Mouse (Mus musculus) heart, adult 9 months (tissue): ENCODE results near the gene Gm11172.

Experiments
- DNase-seq, 2 experiments: peaks; one replicate each; pipeline ENCODE4 v3.0.0; 2022; ENCODE audit warnings: low spot score in 2 of 2

The Gm11172 gene

DNA sequence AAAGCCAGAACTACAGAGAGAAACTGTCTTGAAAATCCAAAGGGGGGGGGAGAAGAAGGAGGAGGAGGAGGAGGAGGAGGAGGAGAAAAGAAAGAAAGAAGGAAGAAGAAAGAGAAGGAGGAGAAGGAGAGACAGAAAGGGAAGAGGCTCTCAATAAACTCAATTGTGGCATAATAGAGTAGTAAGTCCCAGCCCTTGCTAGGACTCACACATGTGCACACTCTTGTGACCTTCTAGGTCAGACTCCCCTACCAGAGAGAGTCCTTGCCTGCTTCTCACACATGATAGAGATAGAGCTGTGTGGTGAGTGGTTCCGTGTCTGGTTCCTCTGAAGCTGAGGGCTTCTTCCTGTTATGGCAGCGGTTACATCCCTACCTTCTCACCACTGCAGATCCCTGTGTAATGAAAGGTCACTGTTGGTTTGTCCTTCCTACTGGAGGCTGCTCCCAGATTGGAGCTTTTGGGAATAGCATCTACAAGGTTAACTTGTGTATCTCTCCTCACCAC lies at the start of gene Gm11172:
TSS of gene Gm11172 (plus strand) at position 51 of the 507 bp plus-strand sequence.
- no peak for DNase-seq

DNA sequence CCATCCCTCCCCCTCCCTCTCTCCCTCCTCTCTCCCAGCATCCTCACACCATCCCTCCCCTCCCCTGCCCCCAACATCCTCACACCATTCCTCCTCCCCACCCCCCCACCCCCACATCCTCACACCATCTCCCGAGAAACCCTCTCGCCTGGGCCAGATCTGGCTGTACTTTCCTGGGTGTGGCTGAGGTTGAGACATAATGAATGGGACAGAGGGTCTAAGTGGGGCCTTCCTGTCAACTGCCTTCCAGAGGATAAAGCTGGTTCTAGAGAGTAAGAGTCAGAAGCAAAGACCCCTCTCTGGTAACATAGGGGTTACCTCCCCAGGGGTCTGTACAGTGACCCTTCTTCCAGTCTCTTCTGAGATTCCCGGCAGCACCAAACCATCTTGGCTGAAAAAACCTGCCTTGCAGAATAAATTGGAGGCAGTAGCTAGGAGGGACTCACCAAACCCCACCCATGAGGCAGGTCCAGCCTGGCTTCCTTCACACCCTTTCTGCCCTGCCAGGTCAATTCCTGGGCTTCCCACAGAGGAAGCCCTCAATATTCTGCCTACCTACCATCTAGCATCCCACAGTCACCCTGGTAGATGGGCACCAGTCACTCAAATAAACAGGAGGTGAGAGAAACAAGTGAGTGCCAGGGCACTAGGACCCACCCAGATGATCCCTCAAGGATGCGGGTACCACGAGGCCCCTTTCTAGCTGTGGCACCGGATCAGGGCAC lies 49.0 kb upstream of the Gm11172 start:
- DNase-seq, result no peak

DNA sequence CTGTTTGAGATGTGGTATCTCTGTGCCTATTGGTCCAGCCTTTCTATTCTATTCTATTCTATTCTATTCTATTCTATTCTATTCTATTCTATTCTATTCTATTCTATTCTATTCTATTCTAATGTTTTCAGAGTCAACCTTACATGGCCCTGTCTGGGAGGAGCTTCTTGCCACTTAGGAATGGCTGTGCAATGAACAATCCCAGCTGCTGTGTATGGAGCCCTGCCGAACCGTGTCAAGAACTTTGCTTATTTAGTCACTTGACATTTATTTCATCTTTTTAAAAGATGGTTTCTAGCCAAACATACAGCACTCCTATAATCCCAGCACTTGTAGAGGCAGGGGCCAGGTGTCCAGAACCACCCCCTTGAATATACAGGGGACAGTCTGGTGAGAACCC lies 48.4 kb upstream of the Gm11172 start:
- peak in 1 of 2 experiments; percentile 33 for DNase-seq

DNA sequence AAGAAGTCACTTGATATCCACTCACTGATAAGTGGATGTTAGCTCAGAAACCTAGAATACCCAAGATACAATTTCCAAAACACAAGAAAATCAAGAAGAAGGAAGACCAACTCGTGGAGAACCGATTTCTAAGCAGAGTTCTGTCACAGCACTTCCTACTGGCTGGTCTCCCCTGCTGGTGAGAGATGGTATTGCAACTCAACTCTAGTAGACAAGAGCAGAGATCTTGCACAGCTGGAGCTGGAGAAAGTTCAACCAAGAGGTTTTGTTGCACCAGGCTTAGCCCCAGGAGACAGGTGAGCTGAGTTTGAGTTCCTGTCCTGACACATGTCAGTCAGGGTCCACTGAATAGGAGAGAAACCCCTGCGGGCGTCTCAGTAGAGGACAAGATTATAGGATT lies 45.6 kb upstream of the Gm11172 start:
- DNase-seq, result peak; percentile 46 to 75

DNA sequence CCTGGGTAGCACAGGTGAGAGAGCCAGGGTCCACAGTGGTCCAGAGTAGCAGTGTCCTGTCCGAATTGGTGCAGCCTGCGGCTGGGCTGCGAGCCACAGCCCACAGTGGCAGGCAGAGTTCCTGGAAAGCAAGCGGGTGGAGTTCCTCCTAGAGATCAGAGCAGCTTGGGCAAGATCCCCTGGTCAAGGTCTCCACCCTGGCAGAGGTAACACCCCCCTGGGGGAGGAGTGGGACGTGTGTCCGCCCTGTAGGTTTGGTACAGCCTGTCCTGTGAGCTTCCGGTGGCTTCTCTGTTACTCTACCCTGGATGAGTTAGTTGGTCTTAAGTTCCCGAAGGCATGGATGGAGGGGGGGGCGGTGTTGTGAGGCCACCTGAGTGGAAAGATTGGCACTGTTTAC lies 43.9 kb upstream of the Gm11172 start:
- DNase-seq, result no peak

DNA sequence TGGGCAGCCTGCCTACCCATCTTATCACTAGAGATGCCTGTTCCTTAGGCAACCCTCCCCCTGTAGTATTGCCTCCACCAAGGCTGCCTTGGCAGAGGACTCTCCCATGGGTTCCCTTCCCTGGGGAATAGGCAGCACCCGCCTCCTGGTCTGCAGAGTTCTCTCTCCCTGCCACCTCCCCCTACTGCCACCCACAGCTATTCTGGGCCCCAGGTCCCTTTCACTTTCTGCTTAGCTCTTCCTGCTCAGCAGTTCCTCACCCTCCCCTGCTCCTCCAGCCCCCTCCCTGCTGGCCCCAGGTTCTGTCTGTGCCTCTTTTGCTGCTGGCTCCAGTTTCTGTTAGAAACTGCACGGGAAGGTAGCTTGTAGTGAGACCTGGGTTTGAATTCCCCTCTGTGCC lies 43.1 kb upstream of the Gm11172 start:
- no peak for DNase-seq

DNA sequence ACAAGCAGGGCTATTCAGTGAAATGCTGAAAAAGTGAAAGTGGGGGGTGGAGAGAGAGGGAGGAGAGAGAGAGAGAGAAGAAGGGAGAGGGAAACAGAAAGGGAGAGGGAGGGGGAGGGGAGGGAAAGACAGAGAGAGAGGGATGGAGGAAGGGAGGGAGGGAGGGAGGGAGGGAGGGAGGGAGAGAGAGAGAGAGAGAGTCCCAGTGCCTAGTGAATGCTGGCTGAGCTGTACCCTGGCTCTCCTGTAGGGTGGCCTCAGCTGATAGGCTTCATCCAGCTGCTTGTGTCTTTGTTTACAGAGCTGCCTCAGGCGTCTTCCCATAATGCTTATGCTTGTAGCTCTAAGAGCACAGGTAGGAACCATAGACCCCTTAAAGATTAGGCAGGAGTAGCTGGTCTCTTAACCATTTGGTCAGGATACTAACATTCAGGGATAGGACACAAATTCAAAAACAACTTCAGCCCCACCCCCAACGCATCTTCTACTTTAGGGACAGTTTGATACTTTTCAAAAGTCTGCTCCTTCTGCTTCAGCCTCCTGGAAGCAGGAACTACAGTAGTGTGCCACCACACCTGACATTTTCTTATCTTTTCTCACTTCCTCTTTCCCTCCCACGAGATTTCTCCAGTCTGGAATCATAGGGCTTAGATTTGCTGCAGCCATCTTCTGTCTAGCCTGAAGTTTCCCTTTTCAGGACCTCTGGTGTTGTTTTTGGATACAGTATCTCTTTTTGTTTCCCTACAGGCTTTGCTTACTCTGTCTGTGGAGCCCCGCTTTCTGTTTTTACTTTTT lies 42.0 kb upstream of the Gm11172 start:
- no peak for DNase-seq

DNA sequence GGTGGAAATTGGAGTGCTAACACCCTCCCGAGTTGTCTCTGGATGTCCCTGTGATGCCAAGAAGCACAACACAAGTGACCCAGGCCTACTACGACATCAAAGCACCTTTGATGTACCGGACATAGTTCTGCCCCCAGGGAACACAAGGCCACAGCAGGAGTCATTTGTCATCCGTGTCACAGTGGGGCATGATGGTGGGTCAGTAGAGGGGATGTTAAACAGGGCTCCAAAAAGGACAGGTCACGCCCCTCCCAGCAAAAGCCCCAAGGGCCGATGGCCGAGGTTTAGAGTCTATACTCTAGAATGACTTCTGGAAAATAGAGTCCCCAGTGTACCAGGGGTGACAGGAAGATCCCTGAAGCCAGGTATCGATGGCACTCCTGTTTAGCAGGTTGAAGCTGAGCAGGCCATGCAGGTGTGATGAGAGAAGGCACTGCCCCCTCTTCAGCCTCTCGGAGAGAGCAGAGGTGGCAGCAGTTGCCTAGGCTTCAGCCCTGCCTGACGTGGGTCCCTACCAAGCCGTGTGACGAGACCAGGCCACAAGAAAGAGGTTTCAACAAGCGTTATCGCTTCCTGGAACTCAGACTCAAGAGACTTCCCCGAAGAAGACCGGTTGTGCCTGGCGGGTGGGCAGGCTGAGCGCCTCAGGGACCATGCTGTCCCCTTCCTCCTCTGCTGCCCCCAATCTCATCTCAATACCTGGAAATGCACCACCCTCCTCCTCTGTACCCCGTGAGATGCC lies 40.8 kb upstream of the Gm11172 start:
- DNase-seq, result no peak

DNA sequence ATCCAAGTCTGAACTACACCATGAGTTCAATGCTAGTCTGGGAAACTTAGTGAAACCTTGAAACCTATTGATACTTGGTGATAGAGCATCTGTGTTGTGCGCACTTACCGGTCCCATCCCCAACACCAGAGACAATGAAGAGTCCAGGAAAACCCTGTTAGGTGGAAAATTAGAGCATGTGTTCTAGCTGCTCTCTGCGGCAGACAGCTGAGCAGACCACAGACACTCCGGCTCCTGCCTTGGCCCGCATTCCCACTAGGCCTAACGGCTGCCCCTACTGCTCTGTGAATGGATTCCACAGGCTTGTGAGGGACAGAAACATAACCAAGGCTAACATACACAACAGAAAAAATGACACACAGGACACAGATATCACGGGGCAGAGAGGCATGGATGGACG lies 39.2 kb upstream of the Gm11172 start:
- no peak for DNase-seq

DNA sequence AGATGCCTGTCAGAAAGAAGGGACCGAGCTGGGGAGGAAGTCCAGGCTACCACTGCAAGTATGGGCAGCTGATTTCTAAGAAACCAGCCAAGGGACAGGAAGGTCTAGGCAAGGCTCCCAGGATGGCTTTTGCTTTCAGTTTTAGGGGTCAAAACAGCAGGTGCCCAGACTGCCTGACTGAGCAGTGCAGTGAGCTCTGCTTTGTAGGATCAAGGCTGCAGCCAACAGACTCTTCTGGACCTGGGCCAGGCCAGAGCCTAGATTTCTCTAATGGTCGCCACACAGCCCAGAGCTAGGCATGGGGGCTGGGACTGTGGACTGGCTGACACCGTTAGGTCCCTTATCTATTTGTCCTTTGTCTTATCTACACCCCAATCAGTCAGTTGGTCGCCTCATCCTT lies 38.0 kb upstream of the Gm11172 start:
- no peak for DNase-seq

DNA sequence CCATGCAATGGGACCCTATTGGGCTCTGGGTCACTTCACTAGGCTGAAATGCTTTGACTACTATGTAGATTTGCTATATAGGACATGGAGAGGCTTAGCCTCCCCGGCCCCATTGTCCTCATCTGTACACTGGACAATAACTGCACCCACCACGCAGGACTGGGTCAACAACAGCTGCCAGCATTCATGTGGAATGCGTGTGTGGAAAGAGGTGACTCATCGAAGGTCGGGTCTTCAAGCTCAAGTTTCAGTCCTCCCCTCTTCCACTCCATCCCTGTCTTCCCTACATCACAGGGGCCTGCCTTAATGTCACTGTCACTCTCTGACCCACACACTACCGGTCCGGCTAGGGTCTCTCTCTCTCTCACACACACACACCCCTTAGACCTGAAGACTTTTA lies 36.4 kb upstream of the Gm11172 start:
- no peak for DNase-seq

DNA sequence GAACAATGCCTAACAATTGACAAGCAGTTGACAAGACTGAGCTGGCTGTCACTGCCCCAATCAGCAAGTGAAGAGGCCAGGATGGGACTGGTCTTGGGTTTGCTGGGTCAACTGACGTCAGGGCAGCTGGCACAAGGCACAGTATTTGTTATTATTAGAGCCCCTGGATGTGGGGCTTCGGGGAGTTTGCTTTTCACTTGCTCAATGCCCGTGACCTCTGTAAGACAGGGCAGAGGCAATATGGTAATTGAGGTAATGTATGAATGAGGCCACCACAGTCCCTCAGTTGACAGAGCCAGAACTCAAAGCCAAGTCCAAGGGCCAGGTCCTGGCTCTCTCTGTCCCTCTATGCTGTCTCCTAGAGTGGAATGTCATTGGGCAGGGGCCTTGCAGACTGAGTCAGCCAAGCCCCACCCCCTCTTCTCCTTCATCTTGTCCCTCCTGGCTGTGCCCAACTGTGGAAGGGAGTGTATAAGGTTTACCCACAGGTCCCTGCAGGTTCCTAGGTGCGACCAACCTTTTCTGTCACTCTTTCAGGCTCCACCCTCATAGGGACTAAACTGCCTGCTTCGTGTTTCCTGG lies 35.0 kb upstream of the Gm11172 start:
- no peak for DNase-seq

DNA sequence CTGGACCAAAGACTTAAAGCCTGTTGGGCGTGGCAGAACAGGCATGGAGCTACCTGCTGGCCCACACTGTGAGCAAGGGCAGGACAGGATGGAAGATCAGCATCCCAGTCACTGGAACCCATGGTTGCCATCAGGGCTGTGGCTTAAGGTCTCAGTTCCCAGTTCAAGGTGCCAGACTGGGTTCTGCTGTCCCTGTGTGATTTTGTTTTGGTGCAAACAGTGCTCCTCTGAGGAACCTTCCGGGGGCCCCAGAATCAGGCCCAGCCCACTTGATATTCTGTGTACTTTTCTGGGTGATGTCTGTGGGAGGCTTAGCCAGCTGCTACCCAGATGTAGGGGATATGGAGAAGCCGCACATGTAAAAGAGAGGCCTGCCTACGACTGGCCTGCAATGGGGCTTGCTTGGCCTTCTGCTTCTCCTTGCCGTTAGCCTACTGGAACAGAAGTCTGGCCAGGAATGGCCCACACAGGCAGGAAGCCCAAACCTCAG lies 32.0 kb upstream of the Gm11172 start:
- DNase-seq, result no peak

DNA sequence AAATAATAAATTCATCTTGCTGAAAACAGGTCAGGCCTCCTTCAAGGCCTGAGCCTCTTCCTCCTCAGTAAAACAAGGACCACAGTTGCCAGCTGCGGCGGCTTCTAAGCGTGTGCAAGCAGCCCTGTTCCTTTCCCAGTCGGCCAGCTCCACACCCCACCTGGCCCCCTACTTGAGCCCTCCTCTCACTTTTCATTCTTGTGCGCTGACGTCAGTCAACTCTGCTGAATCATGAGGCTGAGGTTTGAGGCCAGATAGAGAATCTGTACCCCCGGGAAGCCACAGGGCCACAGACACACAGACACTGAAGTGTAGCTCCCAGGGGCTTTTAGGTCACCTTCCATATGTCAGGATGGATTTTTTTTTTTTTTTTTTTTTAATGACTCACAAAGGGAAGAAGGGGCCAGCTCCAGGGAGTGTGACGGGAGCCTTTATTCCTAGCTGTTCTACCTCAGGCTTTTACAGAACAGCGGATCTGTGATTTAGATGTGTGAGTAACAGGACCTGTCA lies 30.8 kb upstream of the Gm11172 start:
- DNase-seq, result no peak

DNA sequence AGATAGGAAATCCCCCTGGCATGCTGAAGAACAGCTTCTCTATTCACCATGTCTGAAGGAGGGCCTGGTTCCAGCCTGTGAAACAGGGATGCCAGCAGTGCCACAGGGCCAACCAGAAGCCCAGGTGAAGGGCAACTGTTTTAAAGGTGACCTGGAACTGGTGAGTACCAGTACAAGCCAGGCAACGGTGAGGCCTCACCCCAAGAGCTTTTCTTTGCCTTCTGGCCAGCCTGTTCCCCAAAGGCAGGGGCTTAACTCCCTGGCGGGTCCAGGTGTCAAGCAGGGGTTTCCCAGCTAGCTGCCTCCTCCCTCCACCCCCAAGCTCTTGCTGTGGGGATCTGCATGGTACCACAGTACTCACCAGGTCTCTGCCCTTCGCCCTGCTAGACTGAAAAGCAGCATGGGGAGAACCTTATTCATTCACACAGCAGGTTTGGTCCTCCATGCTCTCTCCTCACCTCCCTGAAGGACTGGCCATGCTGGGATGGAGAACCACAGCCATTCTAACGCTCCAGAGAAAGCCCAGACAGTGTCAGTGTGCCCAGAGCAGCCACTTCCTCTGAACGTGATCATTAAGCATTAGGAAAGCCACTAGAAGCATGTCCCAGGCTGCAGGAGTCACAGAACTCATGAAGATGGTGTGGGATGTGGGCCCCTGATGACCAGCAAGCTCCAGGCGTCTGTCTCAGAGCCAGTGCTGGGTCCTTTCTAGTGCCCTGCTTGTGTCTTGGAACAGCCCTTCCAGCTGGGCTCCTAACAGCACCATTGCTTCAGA lies 30.2 kb upstream of the Gm11172 start:
- DNase-seq, result no peak

DNA sequence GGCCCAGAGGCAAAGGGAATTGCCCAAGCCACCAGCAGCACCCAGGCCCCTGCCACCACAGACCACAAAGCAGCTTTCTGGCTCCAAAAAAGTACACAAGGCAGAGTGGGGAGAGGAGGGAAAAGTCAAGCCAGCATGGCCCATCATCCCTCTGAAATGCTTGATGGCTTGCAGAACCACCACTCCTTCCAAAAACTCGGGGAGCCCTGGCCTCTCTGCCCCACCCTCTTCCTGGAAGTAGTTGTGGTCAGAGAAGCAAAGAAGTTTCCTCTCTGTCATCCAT lies 29.6 kb upstream of the Gm11172 start:
- DNase-seq, result no peak

DNA sequence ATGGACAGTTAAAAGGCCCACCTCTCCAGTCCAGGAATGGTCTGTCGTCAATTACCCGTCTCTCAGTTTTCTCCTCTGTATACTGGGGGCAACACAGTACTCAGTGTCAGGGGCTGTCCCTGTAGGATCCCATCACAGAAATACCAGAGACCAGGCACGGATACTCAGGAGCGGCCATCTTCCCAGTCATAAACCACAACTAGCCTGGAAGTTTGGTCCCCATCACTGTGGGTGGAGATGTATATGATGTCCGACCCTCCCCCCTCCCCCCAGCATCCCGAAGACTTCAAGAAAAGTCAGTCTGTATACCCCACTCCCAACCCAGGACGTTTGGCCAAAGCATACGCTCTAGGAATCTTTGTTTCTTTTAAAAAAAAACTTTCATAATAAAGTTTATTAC lies 29.3 kb upstream of the Gm11172 start:
- DNase-seq, result no peak

DNA sequence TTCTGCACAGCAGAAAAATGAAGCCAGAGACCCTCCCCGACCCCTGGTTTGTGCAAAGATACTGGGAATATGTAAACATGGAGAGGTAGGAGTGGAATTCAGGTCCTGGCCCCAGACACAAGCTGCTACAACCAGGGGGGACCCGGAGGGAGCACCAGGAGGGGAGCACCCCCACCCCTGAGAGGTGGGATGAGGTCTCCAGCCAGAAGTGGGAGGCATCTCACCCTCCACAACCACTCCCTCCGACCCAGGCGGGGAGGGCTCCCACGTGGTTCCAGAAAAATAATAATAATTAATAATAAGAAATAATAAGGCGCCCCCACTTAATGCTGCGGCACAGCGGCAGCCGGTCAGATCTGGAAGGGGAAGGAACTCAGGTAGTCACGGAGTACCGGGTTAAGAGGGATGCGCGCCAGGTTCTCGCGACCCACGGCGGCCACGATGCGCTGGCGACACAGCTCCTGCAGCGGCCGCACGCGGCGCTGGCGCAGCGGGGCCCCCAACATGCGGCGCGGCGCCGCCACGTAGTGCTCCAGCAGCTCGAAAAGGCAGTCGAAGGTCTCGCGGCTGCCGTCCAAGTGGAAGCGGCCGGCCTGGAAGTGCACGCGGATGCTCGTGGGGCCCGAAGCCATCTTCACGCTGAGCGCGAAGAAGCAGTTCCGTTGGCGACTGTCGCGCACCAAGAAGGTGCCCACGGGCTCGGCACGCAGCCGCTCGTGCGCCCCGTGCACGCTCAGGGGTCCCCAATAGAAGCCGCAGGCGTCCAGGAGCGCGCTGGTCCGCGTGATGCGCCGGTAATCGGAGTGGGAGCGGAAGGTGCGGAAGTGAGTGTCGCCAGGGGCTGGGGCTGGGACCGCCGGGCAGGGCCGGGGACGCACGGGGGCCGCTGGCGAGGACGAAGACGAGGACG lies 28.6 kb upstream of the Gm11172 start:
- peak; percentile 36 to 41 for DNase-seq

DNA sequence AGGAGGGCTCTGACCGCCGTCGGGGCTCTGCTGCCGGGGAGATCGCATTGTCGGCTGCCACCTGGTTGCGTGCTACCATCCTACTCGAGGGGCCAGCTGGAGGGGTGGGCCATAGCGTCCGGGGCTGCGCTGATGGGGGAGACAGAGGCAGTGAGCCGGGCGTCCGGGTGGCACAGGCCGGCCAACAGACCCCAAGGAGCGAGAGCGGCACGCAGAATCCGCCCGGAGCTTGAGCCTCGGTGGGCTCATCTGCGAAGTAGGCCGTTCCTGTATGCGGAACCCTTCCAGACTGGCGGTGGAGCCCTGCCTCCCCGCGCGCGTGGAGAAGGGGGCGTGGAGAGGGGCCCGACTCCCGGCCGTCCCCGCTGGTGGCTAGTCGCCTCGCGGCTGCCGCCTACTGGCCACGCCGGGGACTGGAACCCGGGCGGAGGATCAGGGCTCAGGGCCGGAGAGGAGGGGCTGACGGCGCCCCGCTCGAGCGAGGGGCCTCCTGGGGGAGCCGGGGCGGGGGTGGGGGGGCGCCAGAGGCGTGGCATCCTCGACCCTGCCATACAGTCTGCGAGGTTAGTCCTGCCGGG lies 27.8 kb upstream of the Gm11172 start:
- peak; percentile 88 to 90 for DNase-seq
